Mouse (Mus musculus) frontal cortex, postnatal 25 days (tissue): ENCODE data around the gene Cdc42bpb.
A peak's percentile ranks its signal among the peaks of the same experiment; 100 is the strongest.

Experiments used
- DNase-seq, 2 experiments: peaks; one replicate each; pipeline ENCODE4 v3.0.0; 2022; ENCODE audit warnings: low spot score in 2 of 2

Gene Cdc42bpb

GRCm38 (mm10) chr12:111386642-111387120 lies 9.2 kb upstream of the Cdc42bpb start:
- DNase-seq = no peak

GRCm38 (mm10) chr12:111385883-111386641 lies 8.5 kb upstream of the Cdc42bpb start:
- DNase-seq = no peak

DNA sequence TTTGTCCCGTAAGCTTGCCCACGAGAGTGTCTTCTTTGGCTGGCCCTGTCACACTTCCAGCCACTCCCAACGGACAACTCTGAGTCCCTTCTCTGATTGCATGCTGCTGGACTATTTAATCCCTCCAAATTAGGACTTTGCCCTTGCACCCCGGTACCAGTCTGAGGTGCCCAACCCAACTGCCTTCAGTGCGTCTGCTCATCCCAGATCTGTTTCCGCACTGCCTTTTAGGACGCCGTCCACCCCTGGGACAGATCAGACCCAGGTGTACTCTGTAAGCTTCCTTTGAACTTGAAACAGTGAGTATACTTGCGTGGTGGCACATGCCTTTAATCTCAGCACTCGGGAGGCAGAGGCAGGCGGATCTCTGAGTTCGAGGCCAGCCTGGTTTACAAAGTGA lies 1.3 kb upstream of the Cdc42bpb start:
- DNase-seq = no peak

DNA sequence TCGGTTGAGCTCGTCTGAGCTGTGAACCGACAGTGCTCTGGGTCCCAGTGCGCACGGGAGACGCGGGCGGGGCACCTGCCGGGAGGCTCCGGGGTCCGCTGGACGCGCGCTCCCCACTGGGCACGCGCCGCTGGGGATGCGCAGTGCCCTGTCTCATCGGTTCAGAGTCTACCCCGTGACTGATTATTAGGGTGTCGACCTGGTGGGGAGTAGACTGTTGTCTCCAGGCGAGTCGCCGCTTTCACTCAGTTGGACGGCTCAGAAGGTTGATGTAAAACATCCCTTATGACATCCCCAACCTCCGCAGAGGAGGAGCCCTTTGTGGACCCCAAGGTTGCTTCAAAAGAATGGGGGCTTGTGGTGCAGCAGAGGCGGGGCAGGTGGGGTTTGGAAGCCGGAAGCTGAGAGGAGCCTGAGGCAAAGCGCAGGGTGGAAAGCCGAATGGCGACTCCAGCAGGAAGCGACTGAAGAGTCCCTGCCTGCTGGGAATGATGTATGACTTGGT lies 520 bp upstream of the Cdc42bpb start:
- DNase-seq = no peak

GRCm38 (mm10) chr12:111376826-111377331 lies 639 bp downstream of the Cdc42bpb start:
- peak in 1 of 2 experiments; percentile 37 for DNase-seq

- no peak for DNase-seq
Observed at GRCm38 (mm10) chr12:111376053-111376452, 1.5 kb downstream of the Cdc42bpb start.

GRCm38 (mm10) chr12:111375559-111375958 lies 2.0 kb downstream of the Cdc42bpb start:
- no peak for DNase-seq

GRCm38 (mm10) chr12:111374727-111375126 lies 2.8 kb downstream of the Cdc42bpb start:
- no peak for DNase-seq

- no peak for DNase-seq
Observed at GRCm38 (mm10) chr12:111373411-111373810, 4.1 kb downstream of the Cdc42bpb start.

- DNase-seq = no peak
Observed at GRCm38 (mm10) chr12:111371905-111372304, 5.6 kb downstream of the Cdc42bpb start.

GRCm38 (mm10) chr12:111370249-111370648 lies 7.3 kb downstream of the Cdc42bpb start:
- DNase-seq = no peak

- DNase-seq = no peak
Observed at GRCm38 (mm10) chr12:111367065-111367464, 10.5 kb downstream of the Cdc42bpb start.

GRCm38 (mm10) chr12:111364234-111364633 lies 13.3 kb downstream of the Cdc42bpb start:
- no peak for DNase-seq

GRCm38 (mm10) chr12:111361319-111362098 lies 16.0 kb downstream of the Cdc42bpb start:
- DNase-seq = no peak

- DNase-seq = no peak
Observed at GRCm38 (mm10) chr12:111360671-111361070, 16.8 kb downstream of the Cdc42bpb start.

DNA sequence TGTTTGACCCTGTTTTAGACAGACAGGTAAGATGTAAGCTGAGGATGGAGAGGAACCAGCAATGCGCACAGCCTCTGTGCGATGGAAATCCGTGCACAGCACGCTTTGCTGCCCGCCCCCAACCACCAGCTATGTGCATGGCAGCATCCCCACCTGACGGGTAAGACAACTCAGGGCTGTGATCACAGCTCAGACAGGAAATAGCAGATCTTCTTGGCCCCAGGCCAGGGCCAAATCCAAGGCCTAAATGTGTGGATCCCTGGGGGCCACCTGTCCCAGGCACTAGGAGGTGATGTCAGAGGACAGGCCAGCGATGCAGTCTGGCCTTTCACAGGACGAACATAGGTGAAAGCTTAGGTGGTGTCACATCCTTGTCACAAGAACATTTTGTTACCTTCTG lies 21.3 kb downstream of the Cdc42bpb start:
- no peak for DNase-seq

DNA sequence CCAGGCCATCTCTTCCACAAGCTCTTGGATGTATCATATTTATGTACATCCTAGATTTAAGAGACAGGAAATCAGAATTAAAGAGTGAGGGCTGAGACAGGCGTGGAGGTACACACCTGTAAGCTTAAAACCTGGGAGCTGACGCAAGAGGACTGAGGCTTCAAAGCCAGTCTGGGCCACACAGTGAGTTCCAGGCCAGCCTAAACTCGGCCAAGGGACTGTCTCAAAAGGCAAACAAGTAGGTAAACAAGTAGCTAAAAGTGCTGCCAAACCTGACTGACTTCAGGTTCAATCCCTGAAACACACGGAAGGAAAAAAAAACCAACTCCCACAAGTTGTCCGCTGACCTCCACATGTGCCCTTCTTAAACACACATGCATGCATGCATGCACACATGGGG lies 23.4 kb downstream of the Cdc42bpb start:
- DNase-seq = no peak

DNA sequence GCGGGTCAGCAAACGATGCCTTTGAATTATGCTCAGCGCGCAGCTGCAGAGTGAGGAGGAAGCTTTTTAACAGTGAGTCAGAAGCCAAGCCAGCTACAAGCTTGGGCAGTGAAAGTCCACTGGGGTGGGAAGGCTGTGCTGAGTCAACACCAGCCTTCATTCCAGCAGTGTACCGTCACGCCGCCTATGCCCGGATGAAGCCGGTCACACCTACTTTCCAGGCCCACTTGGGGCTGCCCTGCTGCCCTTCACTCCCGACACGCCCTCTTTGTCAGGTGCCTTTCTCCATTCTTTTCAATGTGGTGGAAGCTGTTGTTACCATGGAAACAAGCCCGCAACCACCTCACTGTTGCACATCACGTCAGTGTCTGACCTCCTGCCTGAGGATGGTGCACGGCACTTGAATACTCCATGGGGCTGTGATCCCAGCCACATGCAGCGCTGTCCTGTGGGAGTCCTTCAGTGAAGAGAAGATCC lies 24.0 kb downstream of the Cdc42bpb start:
- no peak for DNase-seq

DNA sequence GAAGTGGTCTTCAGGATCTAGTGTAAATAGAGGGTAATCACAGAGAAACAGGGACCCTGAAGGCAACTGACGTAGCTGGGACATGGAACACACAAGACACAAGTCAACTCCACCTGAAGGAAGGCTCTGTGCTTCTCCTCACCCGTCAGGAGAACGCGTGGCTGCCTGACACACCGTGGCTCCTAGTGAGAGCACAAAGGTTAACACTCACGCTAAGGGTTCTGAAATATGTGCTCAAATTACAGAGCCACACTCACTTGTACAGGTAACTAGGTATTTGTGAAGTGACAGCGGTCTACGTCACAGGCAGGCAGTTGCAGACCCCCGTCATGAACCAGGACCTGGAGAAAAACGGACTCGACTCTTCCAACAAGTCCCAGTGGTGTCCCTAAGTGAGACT lies 24.5 kb downstream of the Cdc42bpb start:
- no peak for DNase-seq

- DNase-seq = no peak
Observed at GRCm38 (mm10) chr12:111352520-111352919, 25.0 kb downstream of the Cdc42bpb start.

DNA sequence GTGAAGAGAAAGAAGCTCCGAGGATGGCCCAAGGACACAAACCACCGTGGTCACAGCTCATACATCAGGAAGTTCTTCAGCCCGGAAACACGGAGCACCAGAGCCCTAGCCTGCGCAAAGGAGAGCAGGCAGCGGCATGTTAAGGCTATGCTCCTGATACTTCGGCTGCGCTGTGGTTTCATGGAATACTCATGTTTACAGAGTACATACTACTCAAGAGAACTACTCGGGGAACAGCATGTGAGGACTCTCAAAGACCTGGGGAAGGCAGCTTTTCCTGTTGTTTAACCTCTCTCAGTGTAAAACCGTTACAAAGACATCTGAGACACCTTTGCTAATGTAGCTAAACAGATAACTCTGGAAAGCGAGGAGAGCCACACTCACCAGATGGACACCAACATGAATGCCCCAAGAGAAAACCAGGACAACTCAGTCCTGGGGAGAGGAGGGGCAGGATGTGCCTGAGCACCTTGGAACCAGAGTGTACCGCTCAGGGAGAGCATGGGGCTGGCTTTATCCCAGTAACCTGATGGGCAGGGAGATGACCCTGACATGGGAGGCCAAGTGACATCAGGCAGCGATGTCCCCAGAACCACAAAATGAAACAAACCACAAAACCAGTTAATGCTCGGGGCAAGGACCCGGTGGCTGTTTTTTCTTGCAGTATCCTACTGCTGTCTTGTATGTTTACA lies 27.8 kb downstream of the Cdc42bpb start:
- DNase-seq = no peak

GRCm38 (mm10) chr12:111343956-111344355 lies 33.6 kb downstream of the Cdc42bpb start:
- DNase-seq = no peak
